Mouse (Mus musculus) hindbrain, embryonic 14.5 days (tissue): ENCODE measurements around the gene Ankrd13a. TPM values are rescaled to one million over a fixed set of nuclear protein-coding genes. Genes with fewer than 3 reads are reported as not detected.
A peak's percentile ranks its signal among the peaks of the same experiment; 100 is the strongest.

Experiments used
- ATAC-seq: fragments of 200-750 bp; cut with Nextera tagmentation; 2 replicates; pipeline ENCODE4 v1.8.0; 2017; ENCODE audit warnings: moderate number of reproducible peaks, mild to moderate bottlenecking, moderate TSS enrichment, moderate library complexity; ENCODE audit not compliant: low FRiP score
- DNase-seq: peaks from one replicate; pipeline ENCODE4 v3.0.0-alpha.2; 2015; ENCODE audit warnings: low spot score
- H3K27ac ChIP-seq: fragments of 300-500 bp; sonication (generic); 2 replicates; pipeline ENCODE4 v1.5.1; 2014; ENCODE audit warnings: mild to moderate bottlenecking, moderate library complexity
- H3K27me3 ChIP-seq: fragments of 300-500 bp; sonication (generic); 2 replicates; pipeline ENCODE4 v1.6.1; 2014; ENCODE audit warnings: mild to moderate bottlenecking, low read length, mixed read lengths; ENCODE audit not compliant: control insufficient read depth, insufficient read depth
- H3K36me3 ChIP-seq: fragments of 300-500 bp; sonication (generic); replicated peaks from 2 replicates; pipeline ENCODE4 v1.6.1; 2014; ENCODE audit not compliant: control insufficient read depth, insufficient read depth
- H3K4me1 ChIP-seq: fragments of 300-500 bp; sonication (generic); replicated peaks from 2 replicates; pipeline ENCODE4 v1.6.1; 2014; ENCODE audit warnings: antibody characterized with exemption, low read length, mixed read lengths; ENCODE audit not compliant: control insufficient read depth, insufficient read depth
- H3K4me2 ChIP-seq: fragments of 300-500 bp; sonication (generic); replicated peaks from 2 replicates; pipeline ENCODE4 v1.6.1; 2014; ENCODE audit warnings: mild to moderate bottlenecking, moderate library complexity
- H3K4me3 ChIP-seq: fragments of 300-500 bp; sonication (generic); replicated peaks from 2 replicates; pipeline ENCODE4 v1.5.1; 2014; ENCODE audit warnings: mild to moderate bottlenecking, low read length
- H3K9ac ChIP-seq: fragments of 300-500 bp; sonication (generic); 2 replicates; pipeline ENCODE4 v1.6.1; 2014
- H3K9me3 ChIP-seq: fragments of 300-500 bp; sonication (generic); 2 replicates; pipeline ENCODE4 v1.6.1; 2016; ENCODE audit warnings: low read length; ENCODE audit not compliant: control insufficient read depth
- WGBS: fragments of 180-500 bp; shearing (Covaris S2); extraction: QIAGEN DNeasy Blood & Tissue Kit; methylation state at CpG from one replicate; pipeline ENCODE4 v1.1.7; 2014; 5-methylcytosine and 5-hydroxymethylcytosine counted together
- polyA plus RNA-seq: library from polyadenylated mRNA; unstranded; fragments of >200 nt; fragmentation: Nextera tagmentation; extraction: Ambion mirVana; gene quantifications from 2 replicates; pipeline ENCODE4 v1.2.1, GENCODE M21; 2014

Ankrd13a gene
- polyA plus RNA-seq, 1 experiment from 2014 or later: 45.5 TPM

- WGBS: 92% methylated on average over 5 of the region's 5 CpGs
- no peak overlapping the region for H3K27ac ChIP-seq
- no peaks in the 10 kb centered on the region for H3K9me3 ChIP-seq
- H3K27me3 ChIP-seq: no peaks in the 10 kb centered on the region
- DNase-seq (no peak), ATAC-seq (no peak)
- no peak overlapping the region for H3K4me3 ChIP-seq
- peaks cover 91% of the 10 kb centered on the region for H3K36me3 ChIP-seq
- H3K9ac ChIP-seq: no peak overlapping the region
- no peaks in the 10 kb centered on the region for H3K4me1 ChIP-seq
- no peak overlapping the region for H3K4me2 ChIP-seq
Measured at GRCm38 (mm10) chr5:114759536-114760090, 14.9 kb upstream of the Ankrd13a start.

- no peaks in the 10 kb centered on the region for H3K4me1 ChIP-seq
- no peaks in the 10 kb centered on the region for H3K9me3 ChIP-seq
- ATAC-seq (no peak), DNase-seq (no peak)
- no peak overlapping the region for H3K4me2 ChIP-seq
- H3K9ac ChIP-seq: no peak overlapping the region
- no peak overlapping the region for H3K27ac ChIP-seq
- WGBS: 91% methylated on average over 8 of the region's 8 CpGs
- H3K4me3 ChIP-seq: no peak overlapping the region
- no peaks in the 10 kb centered on the region for H3K27me3 ChIP-seq
- peaks cover 86% of the 10 kb centered on the region for H3K36me3 ChIP-seq
Measured at GRCm38 (mm10) chr5:114761980-114762379, 12.5 kb upstream of the Ankrd13a start.

GRCm38 (mm10) chr5:114764812-114765735 is 9.4 kb upstream of the Ankrd13a start:
- DNase-seq: no peak

GRCm38 (mm10) chr5:114766686-114767085 is 7.8 kb upstream of the Ankrd13a start:
- DNase-seq (no peak), ATAC-seq (no peak)
- no peak overlapping the region for H3K27ac ChIP-seq
- no peaks in the 10 kb centered on the region for H3K9me3 ChIP-seq
- no peak overlapping the region for H3K9ac ChIP-seq
- peaks cover 4% of the 10 kb centered on the region for H3K4me1 ChIP-seq
- no peak overlapping the region for H3K4me3 ChIP-seq
- no peak overlapping the region for H3K4me2 ChIP-seq
- WGBS: 96% methylated on average over 8 of the region's 8 CpGs
- H3K36me3 ChIP-seq: peaks cover 47% of the 10 kb centered on the region
- H3K27me3 ChIP-seq: no peaks in the 10 kb centered on the region

More at GRCm38 (mm10) chr5:114764812-114765735, 9.4 kb upstream of the Ankrd13a start:
- peaks cover 63% of the 10 kb centered on the region for H3K36me3 ChIP-seq
- H3K27ac ChIP-seq: no peak overlapping the region
- no peak overlapping the region for H3K9ac ChIP-seq
- H3K4me1 ChIP-seq: no peaks in the 10 kb centered on the region
- no peak overlapping the region for H3K4me3 ChIP-seq
- no peaks in the 10 kb centered on the region for H3K9me3 ChIP-seq
- ATAC-seq: no peak
- no peaks in the 10 kb centered on the region for H3K27me3 ChIP-seq
- H3K4me2 ChIP-seq: no peak overlapping the region
- 82% methylated on average over 18 of the region's 18 CpGs for WGBS

GRCm38 (mm10) chr5:114767185-114767584 is 7.3 kb upstream of the Ankrd13a start:
- no peak for DNase-seq
- Histone ChIP-seq H3K36me3 (peaks cover 42% of the 10 kb centered on the region), H3K27me3 (no peaks in the 10 kb centered on the region), H3K4me2 (no peak overlapping the region), H3K9ac (no peak overlapping the region), H3K9me3 (no peaks in the 10 kb centered on the region), H3K4me1 (peaks cover 9% of the 10 kb centered on the region), H3K27ac (no peak overlapping the region), H3K4me3 (no peak overlapping the region)
- 90% methylated on average over 7 of the region's 7 CpGs for WGBS
- ATAC-seq: no peak

- Histone ChIP-seq H3K27me3 (no peaks in the 10 kb centered on the region), H3K4me1 (peaks cover 12% of the 10 kb centered on the region), H3K36me3 (peaks cover 17% of the 10 kb centered on the region; the same call in 1 of the 2 replicates), H3K27ac (no peak overlapping the region), H3K4me2 (no peak overlapping the region), H3K4me3 (no peak overlapping the region), H3K9ac (no peak overlapping the region), H3K9me3 (no peaks in the 10 kb centered on the region)
- 83% methylated on average over 8 of the region's 8 CpGs for WGBS
- DNase-seq: no peak
- ATAC-seq: no peak
Measured at GRCm38 (mm10) chr5:114769786-114770185, 4.7 kb upstream of the Ankrd13a start.

GRCm38 (mm10) chr5:114771796-114772195 is 2.7 kb upstream of the Ankrd13a start:
- Histone ChIP-seq H3K27ac (no peak overlapping the region), H3K4me2 (peak overlapping the region; percentile 84), H3K27me3 (no peaks in the 10 kb centered on the region), H3K4me3 (peak overlapping the region; percentile 92), H3K9ac (peak overlapping the region; percentile 96; the same call in 1 of the 2 replicates), H3K9me3 (no peaks in the 10 kb centered on the region), H3K4me1 (peaks cover 25% of the 10 kb centered on the region), H3K36me3 (no peaks in the 10 kb centered on the region)
- no peak for ATAC-seq
- WGBS: 76% methylated on average over 8 of the region's 8 CpGs
- DNase-seq: no peak

GRCm38 (mm10) chr5:114772456-114773203 is 1.8 kb upstream of the Ankrd13a start:
- WGBS: 1% methylated on average over 45 of the region's 57 CpGs
- ATAC-seq: peak; percentile 35
- Histone ChIP-seq H3K9me3 (no peaks in the 10 kb centered on the region), H3K27ac (peak overlapping the region; percentile 95), H3K9ac (peak overlapping the region; percentile 96), H3K36me3 (no peaks in the 10 kb centered on the region), H3K4me1 (peaks cover 30% of the 10 kb centered on the region), H3K4me3 (peak overlapping the region; percentile 92), H3K4me2 (peak overlapping the region; percentile 84), H3K27me3 (no peaks in the 10 kb centered on the region)
- no peak for DNase-seq

GRCm38 (mm10) chr5:114773211-114773710 is 1.2 kb upstream of the Ankrd13a start:
- 0% methylated on average over 40 of the region's 52 CpGs for WGBS
- ATAC-seq: peak; percentile 82
- peak overlapping the region; percentile 92 for H3K4me3 ChIP-seq
- H3K9me3 ChIP-seq: no peaks in the 10 kb centered on the region
- peaks cover 35% of the 10 kb centered on the region for H3K4me1 ChIP-seq
- peak overlapping the region; percentile 95 for H3K27ac ChIP-seq
- peak overlapping the region; percentile 84 for H3K4me2 ChIP-seq
- peak; percentile 97 for DNase-seq
- H3K9ac ChIP-seq: peak overlapping the region; percentile 96
- H3K27me3 ChIP-seq: no peaks in the 10 kb centered on the region
- no peaks in the 10 kb centered on the region for H3K36me3 ChIP-seq
